Mouse (Mus musculus) liver, postnatal 0 days (tissue): ENCODE measurements around the gene Grik2.

Source experiments
- CTCF ChIP-seq: sonication (generic); IDR thresholded peaks from 2 replicates; pipeline ENCODE4 v1.5.1; 2016; ENCODE audit warnings: antibody characterized with exemption, low read depth
- EP300 ChIP-seq: IDR thresholded peaks from 2 replicates; pipeline ENCODE4 v1.6.1; 2016; ENCODE audit warnings: antibody characterized with exemption, low read depth, mild to moderate bottlenecking

GRCm38 (mm10) chr10:49049391-49049790, 739.2 kb downstream of the Grik2 start:
- TF ChIP-seq EP300 (no peak), CTCF (no peak)
